Mouse (Mus musculus) macrophage (primary cell): ENCODE results near the gene F12. TPM values are rescaled to one million over a fixed set of nuclear protein-coding genes. Genes with fewer than 3 reads are reported as not detected.
"Not testable (repeated sequence)": the region's sequence is repeated elsewhere in the genome, so short reads cannot be mapped to it uniquely, and the experiment has no call there.

ENCODE experiments used
- H3K27ac ChIP-seq: fragments of 350-480 bp; formaldehyde crosslinking; 2 replicates; pipeline ENCODE4 v1.9.0; 2021
- H3K36me3 ChIP-seq: fragments of 350-480 bp; formaldehyde crosslinking; 2 replicates; pipeline ENCODE4 v1.9.0; 2021; ENCODE audit errors: inconsistent target
- H3K4me3 ChIP-seq: fragments of 350-480 bp; formaldehyde crosslinking; 2 replicates; pipeline ENCODE4 v1.9.0; 2021; ENCODE audit errors: inconsistent target
- H3K79me2 ChIP-seq: fragments of 350-480 bp; formaldehyde crosslinking; 2 replicates; pipeline ENCODE4 v1.9.0; 2021; ENCODE audit errors: inconsistent target
- WGBS: methylation state at CpG from one replicate; pipeline ENCODE4 v1.1.7; 2026; ENCODE audit warnings: inconsistent platforms; ENCODE audit not compliant: missing documents; 5-methylcytosine and 5-hydroxymethylcytosine counted together
- polyA plus RNA-seq: library from polyadenylated mRNA; stranded (reverse); fragments of 250-400 nt; gene quantifications from 3 replicates; pipeline ENCODE4 v1.2.4, GENCODE M21; 2018; ENCODE audit warnings: inconsistent platforms

F12 gene
- polyA plus RNA-seq, 1 experiment from 2014 or later = not detected

DNA sequence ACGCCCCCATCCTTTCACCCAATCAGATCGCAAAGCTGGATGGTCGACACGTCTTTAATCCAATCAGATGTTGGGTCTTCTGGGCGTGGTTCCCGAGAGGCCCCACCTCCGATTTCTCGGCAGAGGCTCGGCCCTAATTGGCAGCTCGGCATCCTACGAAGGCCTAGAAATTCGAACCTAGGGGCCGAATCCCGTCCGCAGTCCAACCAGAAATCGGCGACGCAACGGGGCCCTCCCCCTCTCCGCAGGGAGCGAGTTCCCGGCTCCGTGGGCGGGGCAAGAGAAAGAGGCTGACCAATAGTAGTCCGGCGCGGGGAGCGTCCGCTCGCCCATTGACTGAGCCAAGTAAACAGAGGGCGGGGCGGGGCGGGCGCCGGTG is 18.3 kb upstream of the F12 start, which contains the start of gene Grk6:
Grk6 (plus strand) TSS at position 136 of the 379 bp plus-strand sequence.
- Histone ChIP-seq H3K4me3 (peak within 1 kb of the TSS; percentile 52), H3K27ac (peak within 1 kb of the TSS; percentile 75)
- WGBS = 2% methylated on average over 33 of the region's 35 CpGs

DNA sequence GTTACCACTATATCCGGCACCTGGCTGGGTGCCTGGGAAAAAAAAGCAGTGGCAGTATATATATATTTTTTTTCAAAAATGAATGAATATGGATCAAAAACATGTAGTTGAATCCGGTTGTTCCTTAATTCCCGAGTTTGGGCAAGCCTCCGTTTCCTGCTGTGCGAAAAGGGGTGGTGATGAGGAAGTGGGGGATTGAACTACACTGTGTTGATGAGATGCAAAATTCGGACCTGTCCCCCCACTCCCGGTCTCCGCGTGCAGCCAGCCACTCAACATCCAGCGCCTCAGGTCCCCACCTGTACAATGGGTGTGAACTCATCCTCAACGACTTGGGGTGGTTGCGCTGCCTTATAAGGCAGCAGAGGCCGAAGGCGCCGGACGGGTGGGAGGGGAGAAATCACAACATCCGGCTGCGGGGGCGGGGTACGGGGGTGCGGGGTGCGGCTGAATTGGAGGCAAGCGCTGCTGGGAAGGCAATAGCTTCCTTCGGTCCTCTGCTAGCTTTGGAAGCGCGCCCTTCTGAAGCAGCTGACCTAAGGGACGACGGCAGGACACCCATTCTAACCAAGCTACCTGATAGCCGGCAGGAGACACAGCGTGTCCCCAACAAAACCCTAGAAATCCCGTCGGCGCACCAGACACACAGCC is 17.8 kb upstream of the F12 start:
- Histone ChIP-seq H3K27ac (peak overlapping the region; percentile 75), H3K4me3 (peak overlapping the region; percentile 52), H3K36me3 (no peaks in the 10 kb centered on the region), H3K79me2 (peaks cover 32% of the 10 kb centered on the region; the same call in 1 of the 2 replicates)
- WGBS = 0% methylated on average over 33 of the region's 33 CpGs

More for the DNA sequence above, 18.3 kb upstream of the F12 start, which contains the start of gene Grk6:
- no peaks in the 10 kb centered on the region for H3K36me3 ChIP-seq
- H3K79me2 ChIP-seq = peaks cover 32% of the 10 kb centered on the region; the same call in 1 of the 2 replicates

DNA sequence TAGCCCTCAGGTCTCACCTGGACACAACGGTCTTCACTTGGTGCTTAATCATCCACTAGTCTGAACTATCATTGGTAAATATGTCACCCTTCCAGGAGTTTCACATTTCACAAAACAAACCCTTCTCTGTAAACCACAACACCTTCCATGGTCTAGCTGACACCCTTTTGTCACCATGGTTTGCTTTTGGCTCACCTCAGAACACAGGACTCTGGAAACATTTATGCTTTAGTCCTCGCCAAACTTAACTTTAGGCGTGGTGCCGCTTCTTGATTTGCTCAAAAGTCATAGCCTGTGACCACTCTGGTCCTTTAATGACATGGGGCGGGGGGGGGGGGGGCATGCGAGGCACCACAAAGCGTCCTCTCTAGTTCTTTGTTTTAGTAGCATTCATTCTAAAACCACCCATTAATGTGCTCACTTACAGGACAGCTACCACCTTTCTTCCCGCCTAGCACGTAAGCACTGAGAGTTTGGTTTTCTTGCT is 17.2 kb upstream of the F12 start:
- WGBS = 28% methylated on average over 9 of the region's 9 CpGs
- peak overlapping the region; percentile 75 for H3K27ac ChIP-seq
- no peaks in the 10 kb centered on the region for H3K36me3 ChIP-seq
- H3K79me2 ChIP-seq = peaks cover 29% of the 10 kb centered on the region; the same call in 1 of the 2 replicates
- H3K4me3 ChIP-seq = peak overlapping the region; percentile 52

DNA sequence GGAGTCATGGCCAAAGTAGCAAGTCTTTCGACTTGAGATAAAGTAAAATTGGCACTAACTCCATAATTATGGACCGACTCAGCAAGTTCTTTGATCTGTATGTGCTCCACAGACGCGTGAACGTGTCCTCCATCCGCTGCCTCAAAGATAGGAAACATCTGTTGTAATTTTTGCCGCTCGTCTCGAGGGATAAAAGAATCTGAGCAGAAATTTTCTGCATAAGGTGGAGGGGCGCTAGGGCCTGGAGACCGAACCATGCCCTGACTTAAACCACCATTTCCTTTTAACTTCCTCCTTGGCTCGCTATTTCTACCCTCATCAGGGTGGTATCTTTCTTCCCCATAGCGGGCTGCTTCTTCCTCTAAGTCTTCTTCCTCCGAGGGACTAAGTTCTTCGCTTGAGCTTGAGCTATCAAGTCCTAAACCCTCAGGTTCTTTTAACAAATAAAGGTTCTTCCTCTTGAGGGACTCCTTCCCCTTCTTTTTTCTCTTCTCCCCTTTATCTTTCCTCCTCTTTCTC is 10.6 kb upstream of the F12 start:
- not testable (repeated sequence) for H3K79me2 ChIP-seq, H3K4me3 ChIP-seq, H3K27ac ChIP-seq, H3K36me3 ChIP-seq
- WGBS = 58% methylated on average over 9 of the region's 15 CpGs

DNA sequence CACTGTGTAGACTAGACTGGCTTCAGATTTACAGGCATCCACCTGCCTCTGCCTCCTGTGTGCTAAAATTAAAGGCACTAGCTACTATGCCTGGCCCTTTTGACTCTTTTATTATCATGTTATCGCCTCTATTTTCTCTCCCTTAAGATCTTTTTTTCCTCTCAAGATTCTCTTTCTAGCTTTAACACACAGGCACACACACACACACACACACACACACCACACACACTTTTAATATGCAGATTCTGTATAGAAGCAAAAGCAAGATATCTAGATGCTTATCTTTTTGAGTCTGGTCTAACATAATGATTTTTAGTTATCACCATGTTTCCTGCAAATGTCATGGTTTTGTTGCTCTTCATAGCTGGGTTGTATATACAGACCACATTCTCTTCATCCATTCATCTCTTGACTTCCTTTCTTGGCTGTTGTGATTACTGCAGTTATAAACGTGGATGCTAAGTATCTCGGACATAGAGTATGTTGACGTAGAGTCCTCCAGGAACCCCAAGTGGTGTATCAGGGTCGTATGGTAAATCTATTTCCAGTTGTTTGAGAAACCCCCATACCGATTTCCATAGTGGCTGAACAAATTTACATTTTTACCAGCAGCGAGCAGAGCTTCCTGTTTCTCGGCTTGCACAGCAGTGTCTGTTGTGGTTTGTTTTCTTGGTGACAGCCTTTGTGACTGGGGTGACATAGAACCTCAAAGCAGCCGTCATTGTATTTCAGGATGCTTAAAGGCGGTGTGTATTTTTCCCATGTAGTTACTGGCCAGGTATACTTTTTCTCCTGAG is 5.5 kb upstream of the F12 start:
- Histone ChIP-seq H3K4me3 (no peak overlapping the region), H3K79me2 (no peaks in the 10 kb centered on the region), H3K27ac (0 out of 2 replicates have a peak overlapping the region, but pooled peaks have one; percentile 10), H3K36me3 (no peaks in the 10 kb centered on the region)
- WGBS = 13% methylated on average over 10 of the region's 10 CpGs

DNA sequence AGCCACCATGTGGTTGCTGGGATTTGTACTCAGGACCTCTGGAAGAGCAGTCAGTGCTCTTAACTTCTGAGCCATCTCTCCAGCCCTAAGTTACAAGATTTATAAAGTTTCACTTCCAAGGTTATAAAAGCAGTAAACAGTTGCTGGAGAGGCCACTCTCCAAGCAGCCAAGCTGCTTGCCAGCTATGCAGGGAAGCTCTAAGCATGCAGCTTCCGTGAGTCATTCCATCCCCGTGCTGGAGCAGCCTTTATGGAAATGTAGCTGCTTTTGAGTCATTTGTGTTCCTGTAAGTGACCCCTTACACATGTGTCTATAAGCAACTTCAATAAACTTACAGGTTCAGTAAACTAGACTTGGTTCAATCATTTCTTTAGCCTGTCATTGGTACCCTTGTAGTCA is 4.0 kb upstream of the F12 start:
- Histone ChIP-seq H3K79me2 (no peaks in the 10 kb centered on the region), H3K36me3 (no peaks in the 10 kb centered on the region), H3K4me3 (no peak overlapping the region), H3K27ac (no peak overlapping the region)
- WGBS = no CpG with 5 or more reads among the region's 2 CpGs

DNA sequence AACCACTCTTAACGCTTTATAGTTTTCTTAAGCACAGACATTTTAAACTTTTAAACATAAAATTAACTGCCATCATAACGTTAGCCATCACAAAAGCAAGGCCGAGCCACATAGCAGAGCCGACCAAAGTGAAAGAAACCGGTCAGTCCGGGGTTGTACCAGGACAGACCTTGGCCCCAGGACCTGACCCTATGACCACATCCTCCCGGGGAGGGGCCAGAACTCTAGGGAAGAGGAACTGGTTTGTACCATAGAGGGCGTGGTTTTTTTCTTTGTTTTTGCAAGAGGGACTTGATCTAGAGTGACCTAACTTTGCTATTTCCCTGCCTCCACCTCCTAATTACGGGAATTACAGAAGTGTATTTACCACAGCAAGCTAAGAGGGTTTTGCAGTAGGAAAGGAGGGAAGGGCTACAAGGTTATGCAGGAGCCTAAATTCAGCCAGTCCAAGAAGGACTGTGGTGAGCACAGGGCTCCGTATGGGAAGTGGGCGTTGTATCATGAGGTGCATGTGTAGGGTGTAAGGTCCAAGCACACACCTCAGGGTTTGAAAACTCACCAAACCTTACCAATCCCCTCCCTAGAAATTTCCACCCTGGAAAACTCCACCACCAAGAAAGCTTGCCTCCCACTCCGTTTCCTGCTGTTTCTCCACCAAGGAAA is 2.8 kb upstream of the F12 start:
- Histone ChIP-seq H3K4me3 (no peak overlapping the region), H3K36me3 (no peaks in the 10 kb centered on the region), H3K79me2 (no peaks in the 10 kb centered on the region), H3K27ac (peak overlapping the region; percentile 68)
- 23% methylated on average over 12 of the region's 12 CpGs for WGBS

DNA sequence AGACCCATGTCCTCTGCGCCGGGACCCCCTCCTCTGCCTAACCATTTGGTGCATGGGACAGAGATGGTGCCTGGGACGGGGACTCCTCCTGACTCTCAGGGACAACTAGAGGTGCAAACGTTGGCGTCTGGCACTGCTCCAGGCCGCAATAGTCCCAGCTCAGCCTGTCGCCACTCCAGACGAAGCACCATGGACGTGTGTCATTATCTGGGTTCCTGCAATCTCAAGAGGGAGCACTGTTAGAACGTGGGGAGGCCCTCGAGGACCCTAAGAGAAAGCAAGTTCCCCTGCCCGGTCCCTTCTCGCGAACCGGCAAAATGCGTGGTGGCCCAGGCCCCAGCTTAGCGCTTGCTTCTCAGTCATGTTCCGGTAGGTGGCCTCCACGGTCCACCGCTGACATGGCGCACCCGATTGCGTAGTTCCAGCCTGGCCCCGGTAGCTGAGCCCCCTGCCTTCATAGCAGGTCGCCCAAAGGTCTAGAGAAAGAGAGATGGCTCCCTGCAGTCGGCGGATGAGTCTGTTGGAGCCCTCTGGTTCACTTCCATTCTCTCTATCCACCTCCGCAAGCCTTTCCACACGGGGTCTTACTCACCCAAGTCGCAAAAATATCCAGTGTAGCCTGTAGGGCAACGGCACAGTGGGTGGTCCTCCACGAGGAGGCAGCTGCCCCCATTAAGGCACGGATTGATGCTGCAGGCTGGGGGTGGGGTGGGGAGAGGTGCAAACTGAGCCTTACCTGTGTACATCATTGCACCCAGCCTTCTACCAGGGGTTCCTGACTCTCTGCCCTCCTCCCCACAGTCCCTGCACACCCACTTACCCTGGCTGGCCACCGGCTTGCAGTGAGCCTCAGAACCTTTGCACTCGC is 5.4 kb downstream of the F12 start:
- no peak overlapping the region for H3K4me3 ChIP-seq
- 11% methylated on average over 35 of the region's 35 CpGs for WGBS
- H3K27ac ChIP-seq = no peak overlapping the region
- no peaks in the 10 kb centered on the region for H3K36me3 ChIP-seq
- H3K79me2 ChIP-seq = no peaks in the 10 kb centered on the region

DNA sequence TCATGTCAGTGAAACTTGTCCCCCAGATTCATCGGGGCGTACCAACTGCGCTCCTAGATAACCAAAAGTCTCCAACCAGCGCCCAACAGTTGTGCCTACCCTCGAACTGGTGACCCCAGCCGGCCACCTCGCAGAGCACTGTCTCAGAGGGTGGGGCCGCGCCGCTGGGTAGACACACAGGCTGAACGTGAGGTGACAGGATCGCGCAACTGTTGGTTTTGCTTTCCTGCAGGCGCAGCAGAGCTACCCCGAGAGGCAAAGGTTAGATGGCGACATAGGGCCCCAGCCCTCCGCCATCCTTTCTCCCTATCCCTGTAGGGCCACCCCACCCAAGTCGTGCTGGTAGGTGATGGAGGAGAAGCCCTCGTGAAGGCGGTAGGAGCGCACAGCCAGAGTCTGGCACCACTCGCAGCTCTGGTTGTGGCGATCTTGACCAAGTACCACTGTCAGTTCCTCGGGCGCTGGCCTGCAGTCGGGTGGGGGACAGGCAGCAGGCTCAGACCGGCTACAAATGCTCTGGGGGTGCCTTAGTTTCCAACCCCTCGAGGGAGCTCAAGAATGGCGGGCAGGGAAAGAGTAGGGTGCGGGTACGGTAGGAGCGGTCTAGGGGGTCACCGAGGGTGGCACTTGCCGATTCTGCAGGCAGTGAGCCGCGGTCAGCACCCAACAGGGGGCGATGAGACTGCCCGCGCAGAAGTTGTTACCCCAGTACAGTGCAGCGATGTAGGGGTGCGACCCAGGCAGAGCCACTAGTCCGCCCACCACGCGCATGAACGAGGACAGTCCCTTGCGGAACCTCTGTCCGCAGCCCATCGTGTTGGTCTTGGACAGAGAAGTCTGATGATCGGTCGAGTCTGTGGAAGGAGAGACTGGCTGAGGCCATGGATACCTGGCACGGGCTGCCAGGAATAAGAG is 6.3 kb downstream of the F12 start:
- Histone ChIP-seq H3K36me3 (no peaks in the 10 kb centered on the region), H3K27ac (no peak overlapping the region), H3K4me3 (no peak overlapping the region), H3K79me2 (no peaks in the 10 kb centered on the region)
- 33% methylated on average over 48 of the region's 51 CpGs for WGBS

DNA sequence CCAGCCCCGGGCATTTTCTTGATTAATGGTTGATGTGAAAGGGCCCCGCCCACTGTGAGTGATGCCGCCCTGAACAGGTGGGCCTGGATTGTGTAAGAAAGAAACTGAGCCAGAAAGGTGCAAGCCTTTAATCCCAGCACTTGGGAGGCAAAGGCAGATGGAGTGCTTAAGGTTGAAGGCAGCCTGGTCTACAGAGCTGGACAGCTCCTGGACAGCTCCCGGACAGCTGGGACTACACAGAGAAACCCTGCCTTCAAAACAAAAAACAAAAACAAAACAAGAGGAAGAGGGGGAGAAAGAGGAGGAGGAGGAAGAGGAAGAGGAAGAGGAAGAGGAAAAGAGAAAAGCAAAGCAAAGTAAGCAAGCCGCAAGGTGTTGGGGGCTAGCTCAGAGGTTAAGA is 7.5 kb downstream of the F12 start:
- WGBS = 86% methylated on average over 3 of the region's 5 CpGs
- no peak overlapping the region for H3K27ac ChIP-seq
- no peak overlapping the region for H3K4me3 ChIP-seq
- no peaks in the 10 kb centered on the region for H3K79me2 ChIP-seq
- no peaks in the 10 kb centered on the region for H3K36me3 ChIP-seq

DNA sequence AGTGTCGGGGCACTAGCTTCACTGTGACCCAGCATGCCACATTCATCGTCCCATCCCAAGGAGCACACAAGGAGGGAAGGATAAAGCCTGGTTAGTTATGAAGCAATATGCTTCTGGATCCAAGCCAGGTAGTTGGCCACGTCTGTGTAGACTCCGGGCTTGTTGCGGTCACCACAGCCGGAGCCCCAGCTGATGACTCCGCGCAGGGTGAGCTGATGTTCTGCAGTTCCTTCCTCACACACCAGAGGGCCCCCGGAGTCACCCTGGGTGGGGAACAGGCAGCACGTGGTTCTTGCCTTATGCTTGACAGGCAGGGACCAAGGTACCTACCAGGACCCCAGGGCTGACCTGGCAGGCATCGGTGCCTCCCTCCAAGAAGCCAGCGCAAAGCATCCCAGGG is 8.6 kb downstream of the F12 start:
- Histone ChIP-seq H3K4me3 (no peak overlapping the region), H3K27ac (no peak overlapping the region), H3K36me3 (no peaks in the 10 kb centered on the region), H3K79me2 (no peaks in the 10 kb centered on the region)
- 4% methylated on average over 12 of the region's 12 CpGs for WGBS

DNA sequence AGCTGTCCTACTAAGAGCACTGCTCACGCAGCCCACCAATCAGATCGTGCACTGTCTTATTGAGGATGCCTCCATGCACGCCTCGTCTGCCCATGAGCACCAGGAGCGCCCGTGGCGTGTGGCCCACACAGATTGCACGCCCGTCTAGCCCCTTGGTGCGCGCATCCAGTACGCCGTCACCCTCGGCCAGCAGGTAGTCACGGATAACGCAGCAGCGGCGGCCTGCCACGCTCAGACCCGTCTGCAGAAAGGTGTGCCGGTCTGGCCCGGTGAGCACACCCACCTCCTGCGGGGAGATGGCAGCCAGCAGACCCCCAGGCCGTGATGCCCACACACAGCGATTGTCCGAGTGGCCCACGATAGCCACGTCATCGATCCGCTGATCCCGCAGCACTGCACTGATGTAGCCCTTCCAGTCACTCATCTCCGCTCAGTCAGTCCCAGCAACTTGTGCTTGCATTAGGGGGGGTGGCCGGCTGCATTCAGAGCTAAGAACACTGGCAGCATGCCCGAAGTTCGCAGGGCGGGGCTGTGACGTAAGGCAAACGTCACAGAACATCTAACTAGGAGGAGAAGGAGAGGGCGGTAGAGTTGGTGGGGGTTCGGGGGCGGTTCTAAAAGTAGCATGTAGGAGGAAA is 11.7 kb downstream of the F12 start, which contains the start of gene Pfn3:
Pfn3 (minus strand) TSS at position 490 of the 638 bp plus-strand sequence.
- H3K36me3 ChIP-seq = no peaks in the 10 kb centered on the region
- no peak within 1 kb of the TSS for H3K4me3 ChIP-seq
- H3K79me2 ChIP-seq = no peaks in the 10 kb centered on the region
- WGBS = 74% methylated on average over 38 of the region's 41 CpGs
- no peak within 1 kb of the TSS for H3K27ac ChIP-seq

DNA sequence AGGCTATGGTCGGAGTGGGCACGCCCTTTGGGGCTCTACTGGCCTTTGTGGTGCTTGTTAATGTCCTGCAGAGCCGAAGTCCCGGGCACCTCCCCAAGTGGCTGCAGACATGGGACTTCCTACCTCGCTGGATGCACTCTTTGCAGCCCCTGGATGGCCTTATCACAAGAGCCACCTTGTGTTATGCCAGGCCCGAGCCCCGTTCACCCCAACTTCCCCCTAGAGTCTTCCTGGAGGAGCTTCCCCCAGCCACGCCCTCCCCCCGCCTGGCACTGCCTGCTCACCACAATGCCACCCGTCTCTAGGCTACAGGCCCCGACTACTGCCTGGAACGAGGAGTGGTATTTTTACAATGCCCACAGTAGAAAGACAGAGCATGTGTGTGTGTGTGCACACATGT is 13.3 kb downstream of the F12 start:
- H3K36me3 ChIP-seq = no peaks in the 10 kb centered on the region
- no peaks in the 10 kb centered on the region for H3K79me2 ChIP-seq
- 31% methylated on average over 12 of the region's 12 CpGs for WGBS
- H3K4me3 ChIP-seq = no peak overlapping the region
- no peak overlapping the region for H3K27ac ChIP-seq
